Mouse (Mus musculus) left cerebral cortex, postnatal 36 days (tissue): ENCODE measurements around the gene Tspan15. TPM values are rescaled to one million over a fixed set of nuclear protein-coding genes. Genes with fewer than 3 reads are reported as not detected.
A peak's percentile ranks its signal among the peaks of the same experiment; 100 is the strongest.

Experiments
- DNase-seq, 2 experiments: peaks; one replicate each; pipeline ENCODE4 v3.0.0; 2021 to 2022; ENCODE audit warnings: low spot score in 2 of 2, mixed read lengths in 1 of 2
- intact Hi-C: fragments of 180-260 bp; cut with DNase I; formaldehyde crosslinking; loops from one replicate; pipeline ENCODE4 v1.15.1; 2025
- total RNA-seq, 2 experiments: library from RNA; stranded (reverse); gene quantifications; 2 replicates each; pipeline ENCODE4 v1.2.3; 2021

Tspan15 gene
- total RNA-seq = 10 to 100 TPM; 11.6 to 14.2 TPM

GRCm38 (mm10) chr10:62230708-62231394 is at the start of gene Tspan15:
Tspan15 (minus strand) TSS chr10:62231251.
- DNase-seq = peak; percentile 82 to 84
- intact Hi-C loops = no loop called here

GRCm38 (mm10) chr10:62279671-62280070 is 48.6 kb upstream of the Tspan15 start:
- intact Hi-C loops = loop anchor here (5.0 kb wide), 1 partner anchor 63 kb away; no protein-coding TSS in a partner anchor
- DNase-seq = no peak

- intact Hi-C loops = loop anchor here (5.0 kb wide), 1 partner anchor 63 kb away; no protein-coding TSS in a partner anchor
Observed at GRCm38 (mm10) chr10:62279066-62279465, 48.0 kb upstream of the Tspan15 start.

GRCm38 (mm10) chr10:62277499-62278293 is 46.6 kb upstream of the Tspan15 start:
- no peak for DNase-seq
- intact Hi-C loops = loop anchor here (5.0 kb wide), 1 partner anchor 65 kb away; no protein-coding TSS in a partner anchor

More at GRCm38 (mm10) chr10:62279066-62279465, 48.0 kb upstream of the Tspan15 start:
- DNase-seq = no peak

GRCm38 (mm10) chr10:62275235-62275634 is 44.2 kb upstream of the Tspan15 start:
- intact Hi-C loops = loop anchor here (5.0 kb wide), 1 partner anchor 67 kb away; no protein-coding TSS in a partner anchor
- DNase-seq = peak; percentile 71 to 75

- no peak for DNase-seq
- intact Hi-C loops = no loop called here
Observed at GRCm38 (mm10) chr10:62269278-62269677, 38.2 kb upstream of the Tspan15 start.

- no peak for DNase-seq
- intact Hi-C loops = no loop called here
Observed at GRCm38 (mm10) chr10:62264299-62264698, 33.2 kb upstream of the Tspan15 start.

- intact Hi-C loops = no loop called here
- peak in 1 of 2 experiments; percentile 49 for DNase-seq
Observed at GRCm38 (mm10) chr10:62261115-62261886, 30.2 kb upstream of the Tspan15 start.

GRCm38 (mm10) chr10:62258298-62258697 is 27.2 kb upstream of the Tspan15 start:
- no peak for DNase-seq
- intact Hi-C loops = no loop called here

GRCm38 (mm10) chr10:62252496-62253235 is 21.6 kb upstream of the Tspan15 start:
- no peak for DNase-seq
- intact Hi-C loops = no loop called here

- no peak for DNase-seq
- intact Hi-C loops = no loop called here
Observed at GRCm38 (mm10) chr10:62252000-62252488, 21.0 kb upstream of the Tspan15 start, which contains the start of gene Tacr2. Tacr2 (plus strand) TSS chr10:62252438.

- intact Hi-C loops = loop anchor here (5.0 kb wide), 1 partner anchor 141 kb away; no protein-coding TSS in a partner anchor
Observed at GRCm38 (mm10) chr10:62247815-62248214, 16.8 kb upstream of the Tspan15 start.

GRCm38 (mm10) chr10:62247156-62247555 is 16.1 kb upstream of the Tspan15 start:
- DNase-seq = no peak
- intact Hi-C loops = loop anchor here (5.0 kb wide), 1 partner anchor 140 kb away; no protein-coding TSS in a partner anchor

More at GRCm38 (mm10) chr10:62247815-62248214, 16.8 kb upstream of the Tspan15 start:
- no peak for DNase-seq

GRCm38 (mm10) chr10:62244067-62244466 is 13.0 kb upstream of the Tspan15 start:
- DNase-seq = no peak
- intact Hi-C loops = no loop called here

- peak in 1 of 2 experiments; percentile 38 for DNase-seq
- intact Hi-C loops = loop anchor here (1.0 kb wide), 1 partner anchor 56 kb away; no protein-coding TSS in a partner anchor
Observed at GRCm38 (mm10) chr10:62242896-62243295, 11.8 kb upstream of the Tspan15 start.

GRCm38 (mm10) chr10:62242358-62242757 is 11.3 kb upstream of the Tspan15 start:
- DNase-seq = no peak
- intact Hi-C loops = no loop called here

- DNase-seq = no peak
- intact Hi-C loops = no loop called here
Observed at GRCm38 (mm10) chr10:62239270-62239669, 8.2 kb upstream of the Tspan15 start.

- intact Hi-C loops = no loop called here
- DNase-seq = no peak
Observed at GRCm38 (mm10) chr10:62238688-62239087, 7.6 kb upstream of the Tspan15 start.

GRCm38 (mm10) chr10:62237205-62237604 is 6.2 kb upstream of the Tspan15 start:
- intact Hi-C loops = no loop called here

More at GRCm38 (mm10) chr10:62237205-62237604, 6.2 kb upstream of the Tspan15 start:
- no peak for DNase-seq
